Mouse (Mus musculus) forebrain, embryonic 16.5 days (tissue): ENCODE data around the gene Nemp1. TPM values are rescaled to one million over a fixed set of nuclear protein-coding genes. Genes with fewer than 3 reads are reported as not detected.

Source experiments
- ATAC-seq: fragments of 200-750 bp; cut with Nextera tagmentation; 2 replicates; pipeline ENCODE4 v1.8.0; 2017; ENCODE audit warnings: mild to moderate bottlenecking, moderate library complexity
- H3K27ac ChIP-seq: fragments of 300-500 bp; sonication (generic); 2 replicates; pipeline ENCODE4 v1.5.1; 2014; ENCODE audit warnings: low read length, control low read depth
- H3K27me3 ChIP-seq: fragments of 300-500 bp; sonication (generic); replicated peaks from 2 replicates; pipeline ENCODE4 v1.6.1; 2014; ENCODE audit warnings: low read length; ENCODE audit not compliant: control insufficient read depth, insufficient read depth
- H3K36me3 ChIP-seq: fragments of 300-500 bp; sonication (generic); 2 replicates; pipeline ENCODE4 v1.6.1; 2014; ENCODE audit not compliant: control insufficient read depth, insufficient read depth
- H3K4me1 ChIP-seq: fragments of 300-500 bp; sonication (generic); replicated peaks from 2 replicates; pipeline ENCODE4 v1.6.1; 2014; ENCODE audit warnings: low read length; ENCODE audit not compliant: control insufficient read depth, insufficient read depth
- H3K4me2 ChIP-seq: fragments of 300-500 bp; sonication (generic); 2 replicates; pipeline ENCODE4 v1.6.1; 2014; ENCODE audit warnings: mild to moderate bottlenecking, low read length, control low read depth
- H3K4me3 ChIP-seq: fragments of 300-500 bp; sonication (generic); replicated peaks from 2 replicates; pipeline ENCODE4 v1.5.1; 2014; ENCODE audit warnings: mild to moderate bottlenecking, low read length, control low read depth
- H3K9ac ChIP-seq: fragments of 300-500 bp; sonication (generic); replicated peaks from 2 replicates; pipeline ENCODE4 v1.6.1; 2014; ENCODE audit warnings: low read depth, low read length, control low read depth
- H3K9me3 ChIP-seq: fragments of 300-500 bp; sonication (generic); 2 replicates; pipeline ENCODE4 v1.6.1; 2016; ENCODE audit warnings: low read length; ENCODE audit not compliant: control insufficient read depth
- WGBS: fragments of 180-500 bp; shearing (Covaris S2); extraction: QIAGEN DNeasy Blood & Tissue Kit; methylation state at CpG from one replicate; pipeline ENCODE4 v1.1.7; 2014; 5-methylcytosine and 5-hydroxymethylcytosine counted together
- polyA plus RNA-seq: library from polyadenylated mRNA; unstranded; fragments of >200 nt; fragmentation: Nextera tagmentation; extraction: Ambion mirVana; gene quantifications from 2 replicates; pipeline ENCODE4 v1.2.1, GENCODE M21; 2015

Nemp1 gene
- polyA plus RNA-seq, 1 experiment from 2014 or later, result 5.7 TPM

DNA sequence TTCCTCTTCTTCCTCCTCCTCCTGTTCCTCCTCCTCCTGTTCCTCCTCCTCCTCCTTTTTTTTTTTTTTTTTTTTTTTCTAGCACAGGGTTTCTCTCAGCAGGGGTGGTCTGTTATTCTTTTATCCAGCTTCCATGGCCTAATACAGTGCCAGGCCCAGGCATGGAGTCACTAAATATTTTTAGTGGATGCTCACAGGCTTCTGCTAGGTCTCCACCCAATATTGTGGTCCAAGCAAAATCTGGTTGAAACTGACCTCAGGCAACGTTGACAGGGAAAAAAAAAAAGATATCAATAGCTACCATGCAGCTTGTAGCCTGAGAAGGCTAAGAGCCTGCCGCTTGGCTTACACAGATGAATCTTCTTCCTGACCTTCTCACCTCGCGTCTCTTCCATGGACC lies 44.0 kb upstream of the Nemp1 start:
- ATAC-seq, result no peak
- Histone ChIP-seq H3K36me3 (no peaks in the 10 kb centered on the region), H3K27me3 (no peaks in the 10 kb centered on the region), H3K9me3 (no peaks in the 10 kb centered on the region), H3K4me3 (no peak overlapping the region), H3K27ac (no peak overlapping the region), H3K4me2 (no peak overlapping the region), H3K4me1 (peaks cover 28% of the 10 kb centered on the region), H3K9ac (no peak overlapping the region)
- WGBS, result 63% methylated on average over 4 of the region's 4 CpGs

DNA sequence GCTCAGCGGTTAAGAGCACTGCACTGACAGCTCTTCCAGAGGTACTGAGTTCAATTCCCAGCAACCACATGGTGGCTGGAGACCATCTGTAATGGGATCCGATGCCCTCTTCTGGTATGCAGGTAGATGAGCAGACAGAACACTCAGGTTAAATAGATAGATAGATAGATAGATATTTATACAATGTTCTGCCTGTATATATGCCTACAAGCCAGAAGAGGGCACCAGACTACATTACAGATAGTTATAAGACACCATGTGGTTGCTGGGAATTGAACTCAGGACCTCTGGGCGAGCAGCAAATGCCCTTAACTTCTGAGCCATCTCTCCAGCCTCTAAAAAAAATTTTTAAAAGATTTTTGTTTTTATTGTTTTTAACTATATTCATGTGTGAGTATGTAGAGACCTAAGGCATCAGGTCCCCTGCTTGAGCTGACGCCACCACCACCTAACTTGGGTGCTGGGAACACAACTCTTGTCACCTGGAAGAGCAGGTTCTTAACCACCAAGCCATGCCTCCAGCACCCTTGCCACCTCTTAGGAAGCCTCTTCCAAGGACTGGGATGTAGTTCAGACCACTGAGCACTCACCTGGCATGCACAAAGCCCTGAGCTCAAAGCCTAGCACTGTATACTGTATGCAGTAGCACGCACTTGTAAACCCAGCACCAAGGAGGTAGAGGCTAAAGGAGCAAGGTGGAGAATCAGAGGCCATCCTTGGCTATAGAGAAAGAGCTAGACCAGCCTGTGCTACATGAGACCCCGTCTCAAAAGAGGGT lies 43.1 kb upstream of the Nemp1 start:
- Histone ChIP-seq H3K27me3 (no peaks in the 10 kb centered on the region), H3K36me3 (no peaks in the 10 kb centered on the region), H3K9ac (no peak overlapping the region), H3K27ac (no peak overlapping the region), H3K4me3 (no peak overlapping the region), H3K4me1 (peaks cover 18% of the 10 kb centered on the region), H3K9me3 (no peaks in the 10 kb centered on the region), H3K4me2 (no peak overlapping the region)
- ATAC-seq, result no peak
- WGBS, result 92% methylated on average over 6 of the region's 6 CpGs

GRCm38 (mm10) chr10:127626433-127626832 lies 40.3 kb upstream of the Nemp1 start:
- Histone ChIP-seq H3K4me1 (peaks cover 9% of the 10 kb centered on the region), H3K4me3 (no peak overlapping the region), H3K27ac (no peak overlapping the region), H3K9me3 (no peaks in the 10 kb centered on the region), H3K9ac (no peak overlapping the region), H3K36me3 (no peaks in the 10 kb centered on the region), H3K4me2 (no peak overlapping the region), H3K27me3 (no peaks in the 10 kb centered on the region)
- 90% methylated on average over 3 of the region's 3 CpGs for WGBS
- ATAC-seq, result no peak

DNA sequence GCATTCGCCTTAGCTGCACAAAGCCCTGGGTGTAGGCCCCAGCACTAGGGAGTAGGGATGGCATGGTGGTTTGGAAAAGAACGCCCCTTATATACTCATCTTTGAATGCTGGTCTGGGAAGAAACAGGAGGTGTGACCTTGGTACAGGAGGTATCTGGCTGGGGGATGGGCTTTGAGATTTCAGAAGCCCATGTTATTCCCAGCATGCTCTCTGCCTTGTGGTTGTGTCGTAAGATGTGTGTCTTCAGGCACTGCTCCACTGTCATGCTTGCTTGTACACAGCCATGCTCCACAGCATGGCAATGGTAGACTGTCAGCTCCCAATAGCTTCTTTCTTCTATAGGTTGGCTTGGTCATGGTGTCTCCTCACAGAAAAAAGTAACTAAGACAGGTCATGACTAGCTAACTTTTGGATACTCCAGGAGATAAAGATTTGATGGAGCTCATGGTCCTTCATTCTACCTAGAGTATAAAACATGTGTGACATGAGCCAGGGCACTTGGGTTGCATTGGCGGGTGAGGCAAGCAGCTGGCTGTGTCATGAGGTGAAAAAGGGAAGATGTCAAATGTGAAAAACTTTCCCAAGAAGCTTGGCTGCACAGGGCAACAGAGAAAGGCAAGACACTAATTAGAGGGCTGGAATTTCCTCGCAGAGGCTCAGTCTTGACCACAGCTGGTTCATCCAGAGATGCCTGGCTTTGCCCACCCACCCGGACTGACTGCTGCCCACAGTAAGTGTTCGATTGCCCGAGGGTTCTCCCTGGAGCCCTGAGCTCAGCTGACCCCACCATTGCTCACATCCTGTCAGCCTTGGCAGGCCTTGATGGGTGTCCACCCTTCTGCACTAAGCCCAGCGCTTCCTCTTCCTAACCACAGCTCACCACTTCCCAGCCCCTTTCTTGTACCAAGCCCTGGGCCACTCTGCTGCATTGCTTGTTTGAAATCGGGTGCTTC lies 35.2 kb upstream of the Nemp1 start:
- no peak overlapping the region for H3K4me2 ChIP-seq
- ATAC-seq, result no peak
- 89% methylated on average over 10 of the region's 10 CpGs for WGBS

DNA sequence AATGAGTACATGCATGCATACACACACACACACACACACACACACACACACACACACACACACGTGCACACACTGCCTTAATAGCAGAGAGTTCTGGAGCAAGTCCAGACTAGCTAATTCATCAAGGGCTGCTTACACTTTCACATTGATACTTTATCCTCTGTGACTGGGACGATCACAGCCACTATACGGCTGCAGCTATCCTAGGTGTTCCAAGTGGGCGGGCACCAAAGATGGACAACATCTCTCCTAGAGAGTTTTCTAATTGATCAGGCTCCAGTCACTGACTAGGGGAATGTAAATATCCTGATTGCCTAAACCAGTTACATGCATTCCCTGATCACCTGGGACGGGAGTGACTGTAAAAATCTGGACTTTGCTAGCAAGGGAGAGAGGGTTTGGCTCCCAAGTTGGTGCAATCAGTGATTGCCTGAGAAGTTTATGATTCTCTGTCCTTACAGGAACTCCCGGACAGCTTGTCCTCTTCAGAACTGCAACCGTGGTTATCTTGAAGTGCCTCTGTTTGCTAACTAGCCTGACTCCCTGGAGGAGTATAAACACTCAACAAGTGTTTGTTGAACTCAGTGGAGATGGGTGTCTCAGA lies 33.9 kb upstream of the Nemp1 start:
- ATAC-seq, result no peak
- Histone ChIP-seq H3K4me1 (no peaks in the 10 kb centered on the region), H3K4me3 (no peak overlapping the region), H3K27ac (no peak overlapping the region), H3K9me3 (no peaks in the 10 kb centered on the region), H3K9ac (no peak overlapping the region), H3K36me3 (no peaks in the 10 kb centered on the region), H3K27me3 (no peaks in the 10 kb centered on the region), H3K4me2 (no peak overlapping the region)
- WGBS, result 77% methylated on average over 7 of the region's 7 CpGs

More for the DNA sequence above, 35.2 kb upstream of the Nemp1 start:
- Histone ChIP-seq H3K36me3 (no peaks in the 10 kb centered on the region), H3K9ac (no peak overlapping the region), H3K27me3 (no peaks in the 10 kb centered on the region), H3K4me3 (no peak overlapping the region), H3K4me1 (no peaks in the 10 kb centered on the region), H3K9me3 (no peaks in the 10 kb centered on the region), H3K27ac (no peak overlapping the region)

- WGBS, result 74% methylated on average over 5 of the region's 5 CpGs
These were observed 26.3 kb upstream of the Nemp1 start for GRCm38 (mm10) chr10:127640421-127640820.

DNA sequence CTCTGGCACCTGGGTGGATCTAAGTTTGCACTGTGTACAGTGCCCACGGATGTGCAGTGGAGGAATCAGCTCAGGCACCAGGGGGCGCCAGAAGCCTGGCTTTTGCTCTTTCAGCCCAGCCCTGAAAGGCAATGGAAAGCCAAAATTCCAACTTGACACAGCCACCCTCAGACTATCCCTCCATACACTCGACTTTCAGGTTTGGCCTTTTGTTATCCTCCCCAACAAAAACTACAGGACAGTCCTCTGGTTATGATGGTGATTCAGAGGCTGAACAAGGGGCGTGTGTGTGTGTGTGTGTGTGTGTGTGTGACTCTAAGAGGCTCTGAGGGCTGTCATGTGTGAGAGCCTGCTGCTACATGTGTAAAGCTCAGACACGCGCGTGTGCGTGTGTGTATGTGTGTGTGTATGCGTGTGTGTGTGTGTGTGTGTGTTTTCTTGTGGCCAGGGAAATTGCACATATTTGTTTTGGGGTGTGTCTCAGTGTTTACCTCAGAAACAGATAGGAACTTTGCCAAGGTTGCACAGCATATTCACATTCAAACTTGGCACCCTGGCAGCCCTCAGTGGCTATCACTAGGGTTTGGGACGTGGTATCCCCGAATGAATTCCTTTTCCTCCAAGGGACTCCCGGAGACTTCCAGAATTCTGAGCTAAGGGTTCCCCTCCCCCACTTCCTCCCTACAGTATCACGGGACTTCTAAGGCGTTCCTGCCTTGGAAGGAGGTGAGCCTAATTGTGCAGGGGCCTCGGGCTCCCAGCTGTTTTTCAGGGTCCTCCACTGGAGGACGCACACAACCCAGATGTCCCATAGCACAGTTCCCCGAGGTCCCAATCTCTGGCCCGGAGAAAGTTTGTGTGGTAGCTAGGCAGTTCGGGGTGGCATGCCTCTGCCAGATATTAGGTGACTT lies 24.6 kb upstream of the Nemp1 start:
- H3K36me3 ChIP-seq, result no peaks in the 10 kb centered on the region
- peak; percentile 87 for ATAC-seq
- WGBS, result 5% methylated on average over 19 of the region's 19 CpGs
- H3K4me2 ChIP-seq, result peak overlapping the region; percentile 55
- no peaks in the 10 kb centered on the region for H3K9me3 ChIP-seq
- H3K4me3 ChIP-seq, result peak overlapping the region; percentile 38
- H3K27me3 ChIP-seq, result peaks cover 23% of the 10 kb centered on the region; the same call in 1 of the 2 replicates
- H3K4me1 ChIP-seq, result peaks cover 18% of the 10 kb centered on the region
- peak overlapping the region; percentile 49; the same call in 1 of the 2 replicates for H3K9ac ChIP-seq
- H3K27ac ChIP-seq, result no peak overlapping the region

More at GRCm38 (mm10) chr10:127640421-127640820, 26.3 kb upstream of the Nemp1 start:
- Histone ChIP-seq H3K27me3 (peaks cover 23% of the 10 kb centered on the region; the same call in 1 of the 2 replicates), H3K36me3 (no peaks in the 10 kb centered on the region), H3K4me2 (no peak overlapping the region), H3K9me3 (no peaks in the 10 kb centered on the region), H3K4me3 (no peak overlapping the region), H3K9ac (no peak overlapping the region), H3K27ac (no peak overlapping the region), H3K4me1 (peaks cover 18% of the 10 kb centered on the region)
- ATAC-seq, result no peak

GRCm38 (mm10) chr10:127642772-127643552 lies 23.7 kb upstream of the Nemp1 start, which contains the start of gene Stat6:
Stat6 (plus strand) TSS chr10:127642986.
- H3K4me3 ChIP-seq, result peak within 1 kb of the TSS; percentile 38

More at GRCm38 (mm10) chr10:127642772-127643552, 23.7 kb upstream of the Nemp1 start, which contains the start of gene Stat6:
- Histone ChIP-seq H3K27me3 (peaks cover 23% of the 10 kb centered on the region; the same call in 1 of the 2 replicates), H3K36me3 (no peaks in the 10 kb centered on the region), H3K9ac (peak within 1 kb of the TSS; percentile 49; the same call in 1 of the 2 replicates), H3K27ac (peak within 1 kb of the TSS; percentile 5; the same call in 1 of the 2 replicates), H3K4me2 (peak within 1 kb of the TSS; percentile 55), H3K9me3 (no peaks in the 10 kb centered on the region), H3K4me1 (peaks cover 18% of the 10 kb centered on the region)
- 0 out of 2 replicates have a peak, but pooled peaks have one; percentile 32 for ATAC-seq
- 7% methylated on average over 37 of the region's 37 CpGs for WGBS
